ENCODE assay signal across 8 mouse cellular contexts in genomic region chr3:96499481-96500288, GRCm38 (mm10). TPM values are rescaled to one million over a fixed set of nuclear protein-coding genes. Genes with fewer than 3 reads are reported as not detected.
DNase-seq lines count a peak whose midpoint lies in the region; ATAC-seq lines count a peak whose summit lies in the region.

No protein-coding gene starts in this region.

- no peaks in the 10 kb centered on the region for H3K9me3 ChIP-seq in hindbrain, embryonic 16.5 days (ENCODE audit: control insufficient read depth, low read length)

- no peaks in the 10 kb centered on the region for H3K27me3 ChIP-seq in hindbrain, embryonic 16.5 days (replicated peaks; ENCODE audit: control insufficient read depth, insufficient read depth, low read length)

- H3K27ac ChIP-seq in hindbrain, embryonic 16.5 days (ENCODE audit: low read depth, low read length): peak overlapping the region; percentile 72

- no peaks in the 10 kb centered on the region for H3K36me3 ChIP-seq in hindbrain, embryonic 16.5 days (ENCODE audit: control insufficient read depth, insufficient read depth, low read length)

- H3K4me2 ChIP-seq in hindbrain, embryonic 16.5 days (ENCODE audit: low read length): peak overlapping the region; percentile 49

- peak overlapping the region; percentile 45 for H3K9ac ChIP-seq in hindbrain, embryonic 16.5 days (ENCODE audit: low read depth, low read length)

- under 1% methylated on average over 36 of the region's 36 CpGs for WGBS in hindbrain, embryonic 16.5 days

- peak; percentile 44 for ATAC-seq in hindbrain, embryonic 16.5 days

- H3K4me1 ChIP-seq in hindbrain, embryonic 16.5 days (ENCODE audit: control insufficient read depth, insufficient read depth, low read depth, low read length): peaks cover 9% of the 10 kb centered on the region

- peak overlapping the region; percentile 47 for H3K4me3 ChIP-seq in hindbrain, embryonic 16.5 days (ENCODE audit: low read length)

- DNase-seq in WW6 (ENCODE audit: low read depth, low spot score): peak; percentile 54
- DNase-seq in cerebellum, postnatal 4 days (ENCODE audit: low spot score in 2 of 2): peak; percentile 39 to 75
- DNase-seq in gastrocnemius, adult 18-20 months (ENCODE audit: low spot score): peak; percentile 81
- DNase-seq in left cerebral cortex, adult 18-20 months (ENCODE audit: low spot score in 2 of 2): peak; percentile 79 to 84
- DNase-seq in lung, postnatal 4 days: peak; percentile 74 to 78
- peak; percentile 64 for DNase-seq in retina, postnatal 7 days (ENCODE audit: low read depth, low spot score)
- peak; percentile 70 for DNase-seq in urinary bladder, adult 2 months (ENCODE audit: low spot score)

RNA-seq across cellular contexts. Expression of gene Hfe2, which starts 25.3 kb away (rescaled TPM):
- total RNA-seq in gastrocnemius, adult 18-20 months (2021): 100 to 1,000 TPM; 622 to 636 TPM
- polyA plus RNA-seq in hindbrain, embryonic 16.5 days (2015; fragmentation: Nextera tagmentation; extraction: Ambion mirVana): 3.3 and 3.5 TPM in 2 replicates
- total RNA-seq in left cerebral cortex, adult 18-20 months (2021): 1 to 10 TPM; 1.3 to 1.5 TPM
- 0.09 and 0.11 TPM in 2 replicates for polyA plus RNA-seq in urinary bladder, adult 2 months (2012; rRNA removed)

RNA-seq across cellular contexts. Expression of gene BC107364, which starts 47.6 kb away (rescaled TPM):
- total RNA-seq in gastrocnemius, adult 18-20 months (2021): not detected
- not detected in 2 replicates for polyA plus RNA-seq in hindbrain, embryonic 16.5 days (2015; fragmentation: Nextera tagmentation; extraction: Ambion mirVana)
- total RNA-seq in left cerebral cortex, adult 18-20 months (2021): not detected
- polyA plus RNA-seq in urinary bladder, adult 2 months (2012; rRNA removed): 0.15 and 0.29 TPM in 2 replicates

RNA-seq across cellular contexts. Expression of gene Txnip, which starts 58.1 kb away (rescaled TPM):
- 100 to 1,000 TPM; 344 to 646 TPM for total RNA-seq in gastrocnemius, adult 18-20 months (2021)
- polyA plus RNA-seq in hindbrain, embryonic 16.5 days (2015; fragmentation: Nextera tagmentation; extraction: Ambion mirVana): 51.0 and 53.6 TPM in 2 replicates
- total RNA-seq in left cerebral cortex, adult 18-20 months (2021): 10 to 100 TPM; 19.4 to 25.9 TPM
- 712 and 742 TPM in 2 replicates for polyA plus RNA-seq in urinary bladder, adult 2 months (2012; rRNA removed)

Comparison
In these comparisons a context has a peak if more than half of its experiments do, and no peak if none do; other contexts are left out.
1. Peak in every context shown above with its lines: DNase-seq, ATAC-seq, H3K4me3 ChIP-seq and H3K27ac ChIP-seq.
2. RNA of gene Hfe2, which starts 25.3 kb away (total RNA-seq): 622 to 636 TPM in gastrocnemius, adult 18-20 months; 1.3 to 1.5 TPM in left cerebral cortex, adult 18-20 months; every median in the first group is over 100 times any median in the second.
3. RNA of gene Txnip, which starts 58.1 kb away (total RNA-seq): 344 to 646 TPM in gastrocnemius, adult 18-20 months; 19.4 to 25.9 TPM in left cerebral cortex, adult 18-20 months; every median in the first group is over 10 times any median in the second.